Mouse (Mus musculus): ENCODE data around the gene Hdac4.

Gene Hdac4

GRCm38 (mm10) chr1:92000226-92000625 is 195.3 kb downstream of the Hdac4 start:
- no peak for DNase-seq (ENCODE audit: low read depth, low spot score)
- H3K36me3 ChIP-seq (ENCODE audit: control insufficient read depth, insufficient read depth, low read length, poor library complexity, severe bottlenecking) = no peaks in the 10 kb centered on the region; the same call in none of the 2 replicates
- H3K27me3 ChIP-seq (ENCODE audit: control insufficient read depth, insufficient read depth, low read length, poor library complexity, severe bottlenecking) = no peaks in the 10 kb centered on the region

GRCm38 (mm10) chr1:91993658-91994165 is 201.8 kb downstream of the Hdac4 start:
- DNase-seq (ENCODE audit: low read depth, low spot score) = no peak
- peaks cover 4% of the 10 kb centered on the region for H3K36me3 ChIP-seq (ENCODE audit: control insufficient read depth, insufficient read depth, low read length, poor library complexity, severe bottlenecking)

GRCm38 (mm10) chr1:91992652-91993051 is 202.8 kb downstream of the Hdac4 start:
- no peak for DNase-seq (ENCODE audit: low read depth, low spot score)
- H3K27me3 ChIP-seq (ENCODE audit: control insufficient read depth, insufficient read depth, low read length, poor library complexity, severe bottlenecking) = no peaks in the 10 kb centered on the region
- H3K36me3 ChIP-seq (ENCODE audit: control insufficient read depth, insufficient read depth, low read length, poor library complexity, severe bottlenecking) = peaks cover 4% of the 10 kb centered on the region

More at GRCm38 (mm10) chr1:91993658-91994165, 201.8 kb downstream of the Hdac4 start:
- no peaks in the 10 kb centered on the region for H3K27me3 ChIP-seq (ENCODE audit: control insufficient read depth, insufficient read depth, low read length, poor library complexity, severe bottlenecking)

- no peak for DNase-seq (ENCODE audit: low read depth, low spot score)
- no peaks in the 10 kb centered on the region for H3K27me3 ChIP-seq (ENCODE audit: control insufficient read depth, insufficient read depth, low read length, poor library complexity, severe bottlenecking)
- H3K36me3 ChIP-seq (ENCODE audit: control insufficient read depth, insufficient read depth, low read length, poor library complexity, severe bottlenecking) = peaks cover 4% of the 10 kb centered on the region
Observed at GRCm38 (mm10) chr1:91991597-91991996, 203.9 kb downstream of the Hdac4 start.

GRCm38 (mm10) chr1:91990852-91991251 is 204.6 kb downstream of the Hdac4 start:
- H3K27me3 ChIP-seq (ENCODE audit: control insufficient read depth, insufficient read depth, low read length, poor library complexity, severe bottlenecking) = no peaks in the 10 kb centered on the region
- no peak for DNase-seq (ENCODE audit: low read depth, low spot score)
- H3K36me3 ChIP-seq (ENCODE audit: control insufficient read depth, insufficient read depth, low read length, poor library complexity, severe bottlenecking) = peaks cover 4% of the 10 kb centered on the region

- DNase-seq (ENCODE audit: low read depth, low spot score) = no peak
- peaks cover 4% of the 10 kb centered on the region for H3K36me3 ChIP-seq (ENCODE audit: control insufficient read depth, insufficient read depth, low read length, poor library complexity, severe bottlenecking)
- no peaks in the 10 kb centered on the region for H3K27me3 ChIP-seq (ENCODE audit: control insufficient read depth, insufficient read depth, low read length, poor library complexity, severe bottlenecking)
Observed at GRCm38 (mm10) chr1:91988866-91989265, 206.6 kb downstream of the Hdac4 start.

GRCm38 (mm10) chr1:91987431-91987830 is 208.1 kb downstream of the Hdac4 start:
- H3K27me3 ChIP-seq (ENCODE audit: control insufficient read depth, insufficient read depth, low read length, poor library complexity, severe bottlenecking) = no peaks in the 10 kb centered on the region
- DNase-seq (ENCODE audit: low read depth, low spot score) = no peak
- H3K36me3 ChIP-seq (ENCODE audit: control insufficient read depth, insufficient read depth, low read length, poor library complexity, severe bottlenecking) = peaks cover 4% of the 10 kb centered on the region

GRCm38 (mm10) chr1:91985783-91986182 is 209.7 kb downstream of the Hdac4 start:
- H3K27me3 ChIP-seq (ENCODE audit: control insufficient read depth, insufficient read depth, low read length, poor library complexity, severe bottlenecking) = no peaks in the 10 kb centered on the region
- H3K36me3 ChIP-seq (ENCODE audit: control insufficient read depth, insufficient read depth, low read length, poor library complexity, severe bottlenecking) = peaks cover under 1% of the 10 kb centered on the region; the same call in 1 of the 2 replicates
- DNase-seq (ENCODE audit: low read depth, low spot score) = no peak

GRCm38 (mm10) chr1:91984507-91984906 is 211.0 kb downstream of the Hdac4 start:
- Histone ChIP-seq H3K27me3 (ENCODE audit: control insufficient read depth, insufficient read depth, low read length, poor library complexity, severe bottlenecking) (no peaks in the 10 kb centered on the region), H3K36me3 (ENCODE audit: control insufficient read depth, insufficient read depth, low read length, poor library complexity, severe bottlenecking) (no peaks in the 10 kb centered on the region; the same call in 1 of the 2 replicates)
- no peak for DNase-seq (ENCODE audit: low read depth, low spot score)

- Histone ChIP-seq H3K36me3 (ENCODE audit: control insufficient read depth, insufficient read depth, low read length, poor library complexity, severe bottlenecking) (no peaks in the 10 kb centered on the region; the same call in 1 of the 2 replicates), H3K27me3 (ENCODE audit: control insufficient read depth, insufficient read depth, low read length, poor library complexity, severe bottlenecking) (no peaks in the 10 kb centered on the region)
- no peak for DNase-seq (ENCODE audit: low read depth, low spot score)
Observed at GRCm38 (mm10) chr1:91981381-91981780, 214.1 kb downstream of the Hdac4 start.

GRCm38 (mm10) chr1:91978443-91978842 is 217.1 kb downstream of the Hdac4 start:
- Histone ChIP-seq H3K36me3 (ENCODE audit: control insufficient read depth, insufficient read depth, low read length, poor library complexity, severe bottlenecking) (no peaks in the 10 kb centered on the region; the same call in 1 of the 2 replicates), H3K27me3 (ENCODE audit: control insufficient read depth, insufficient read depth, low read length, poor library complexity, severe bottlenecking) (no peaks in the 10 kb centered on the region)
- no peak for DNase-seq (ENCODE audit: low read depth, low spot score)

GRCm38 (mm10) chr1:91968710-91969379 is 226.7 kb downstream of the Hdac4 start:
- Histone ChIP-seq H3K27me3 (ENCODE audit: control insufficient read depth, insufficient read depth, low read length, poor library complexity, severe bottlenecking) (no peaks in the 10 kb centered on the region), H3K36me3 (ENCODE audit: control insufficient read depth, insufficient read depth, low read length, poor library complexity, severe bottlenecking) (no peaks in the 10 kb centered on the region; the same call in 1 of the 2 replicates)
- DNase-seq (ENCODE audit: low read depth, low spot score) = peak; percentile 24

- Histone ChIP-seq H3K36me3 (ENCODE audit: control insufficient read depth, insufficient read depth, low read length, poor library complexity, severe bottlenecking) (no peaks in the 10 kb centered on the region; the same call in 1 of the 2 replicates), H3K27me3 (ENCODE audit: control insufficient read depth, insufficient read depth, low read length, poor library complexity, severe bottlenecking) (no peaks in the 10 kb centered on the region)
- DNase-seq (ENCODE audit: low read depth, low spot score) = no peak
Observed at GRCm38 (mm10) chr1:91967041-91967440, 228.5 kb downstream of the Hdac4 start.

GRCm38 (mm10) chr1:91964486-91965335 is 230.8 kb downstream of the Hdac4 start:
- Histone ChIP-seq H3K36me3 (ENCODE audit: control insufficient read depth, insufficient read depth, low read length, poor library complexity, severe bottlenecking) (no peaks in the 10 kb centered on the region), H3K27me3 (ENCODE audit: control insufficient read depth, insufficient read depth, low read length, poor library complexity, severe bottlenecking) (no peaks in the 10 kb centered on the region)
- DNase-seq (ENCODE audit: low read depth, low spot score) = no peak

- H3K36me3 ChIP-seq (ENCODE audit: control insufficient read depth, insufficient read depth, low read length, poor library complexity, severe bottlenecking) = no peaks in the 10 kb centered on the region
- H3K27me3 ChIP-seq (ENCODE audit: control insufficient read depth, insufficient read depth, low read length, poor library complexity, severe bottlenecking) = no peaks in the 10 kb centered on the region
- peak; percentile 69 for DNase-seq (ENCODE audit: low read depth, low spot score)
Observed at GRCm38 (mm10) chr1:91962256-91962655, 233.2 kb downstream of the Hdac4 start.
